Mouse (Mus musculus) myocyte (in vitro differentiated cells): ENCODE data around the gene Morn3. TPM values are rescaled to one million over a fixed set of nuclear protein-coding genes. Genes with fewer than 3 reads are reported as not detected.
A peak's percentile ranks its signal among the peaks of the same experiment; 100 is the strongest.
"Not testable (repeated sequence)": the region's sequence is repeated elsewhere in the genome, so short reads cannot be mapped to it uniquely, and the experiment has no call there.

ENCODE experiments used
- H3K27me3 ChIP-seq: one replicate; pipeline ENCODE4 v1.6.1; 2011; ENCODE audit not compliant: control insufficient read depth, insufficient read depth, insufficient read length
- H3K36me3 ChIP-seq: one replicate; pipeline ENCODE4 v1.6.1; 2011; ENCODE audit not compliant: control insufficient read depth, insufficient read depth
- H3K4me2 ChIP-seq: one replicate; pipeline ENCODE4 v1.6.1; 2011; ENCODE audit warnings: low read depth, control low read depth
- H3K4me3 ChIP-seq: one replicate; pipeline ENCODE4 v1.5.1; 2011; ENCODE audit warnings: mild to moderate bottlenecking, control low read depth, moderate library complexity
- H3K79me2 ChIP-seq: one replicate; pipeline ENCODE4 v1.6.1; 2011; ENCODE audit not compliant: control insufficient read depth, insufficient read depth
- H3ac ChIP-seq: one replicate; pipeline ENCODE4 v1.6.1; 2011; ENCODE audit not compliant: control insufficient read depth, insufficient read length
- CEBPB ChIP-seq: IDR thresholded peaks from 2 replicates; pipeline ENCODE4 v1.6.1; 2011; ENCODE audit warnings: mild to moderate bottlenecking, moderate library complexity; ENCODE audit not compliant: poor library complexity, insufficient read depth, severe bottlenecking
- E2F4 ChIP-seq: IDR thresholded peaks from one replicate; pipeline ENCODE4 v1.6.1; 2011; ENCODE audit warnings: mild to moderate bottlenecking, control low read depth, moderate library complexity; ENCODE audit not compliant: insufficient read depth
- MAX ChIP-seq: IDR thresholded peaks from one replicate; pipeline ENCODE4 v1.6.1; 2011; ENCODE audit warnings: low read depth, mild to moderate bottlenecking, control low read depth
- MYOD1 ChIP-seq, 3 experiments: IDR thresholded peaks; one replicate each; pipeline ENCODE4 v1.6.1; 2011; ENCODE audit warnings: control low read depth in 2 of 3, low read depth in 2 of 3, mild to moderate bottlenecking in 2 of 3, moderate library complexity in 1 of 3; ENCODE audit not compliant: insufficient read length in 2 of 3, control insufficient read depth in 1 of 3
- MYOG ChIP-seq, 3 experiments: IDR thresholded peaks; one replicate each; pipeline ENCODE4 v1.6.1; 2011; ENCODE audit warnings: control low read depth in 2 of 3, low read depth in 2 of 3, mild to moderate bottlenecking in 2 of 3; ENCODE audit not compliant: insufficient read length in 2 of 3, control insufficient read depth in 1 of 3, insufficient read depth in 1 of 3
- POLR2A ChIP-seq: IDR thresholded peaks from one replicate; pipeline ENCODE4 v1.6.1; 2011; ENCODE audit warnings: low read depth, mild to moderate bottlenecking, control low read depth, moderate library complexity; ENCODE audit not compliant: insufficient read length
- POLR2AphosphoS2 ChIP-seq: IDR thresholded peaks from one replicate; pipeline ENCODE4 v1.6.1; 2011; ENCODE audit warnings: low read depth, control low read depth; ENCODE audit not compliant: insufficient read length
- REST ChIP-seq: IDR thresholded peaks from one replicate; pipeline ENCODE4 v1.6.1; 2011; ENCODE audit warnings: mild to moderate bottlenecking, control low read depth, moderate library complexity; ENCODE audit not compliant: insufficient read depth, insufficient read length
- SRF ChIP-seq: IDR thresholded peaks from one replicate; pipeline ENCODE4 v1.6.1; 2011; ENCODE audit warnings: low read depth; ENCODE audit not compliant: control insufficient read depth, insufficient read length
- TCF12 ChIP-seq: IDR thresholded peaks from one replicate; pipeline ENCODE4 v1.6.1; 2011; ENCODE audit warnings: mild to moderate bottlenecking, control low read depth; ENCODE audit not compliant: poor library complexity, insufficient read depth, severe bottlenecking
- TCF3 ChIP-seq: IDR thresholded peaks from one replicate; pipeline ENCODE4 v1.6.1; 2011; ENCODE audit warnings: low read depth, control low read depth; ENCODE audit not compliant: insufficient read length
- USF1 ChIP-seq: IDR thresholded peaks from one replicate; pipeline ENCODE4 v1.6.1; 2011; ENCODE audit warnings: low read depth, mild to moderate bottlenecking, control low read depth, moderate library complexity
- polyA plus RNA-seq: library from polyadenylated mRNA; unstranded; fragments of >200 nt; fragmentation: generic; extraction: Trizol; gene quantifications from one replicate; pipeline ENCODE4 v1.2.1, GENCODE M21; 2012; ENCODE audit warnings: missing spikeins

The Morn3 gene
- polyA plus RNA-seq, 1 experiment: not detected

GRCm38 (mm10) chr5:123068714-123069113 lies 21.9 kb upstream of the Morn3 start:
- TF ChIP-seq REST (no peak), MYOD1 (IDR thresholded peaks at IDR 0.05; ENCODE audit: control insufficient read depth in 1 of 3, insufficient read length in 2 of 3, low read depth in 2 of 3) (peak in 2 of 3 experiments; percentile 54 to 70), MYOG (IDR thresholded peaks at IDR 0.05; ENCODE audit: control insufficient read depth in 1 of 3, insufficient read depth in 1 of 3, insufficient read length in 2 of 3, low read depth in 2 of 3) (peak in 1 of 3 experiments; percentile 67)
- H3K27me3 ChIP-seq: no peaks in the 10 kb centered on the region
- H3ac ChIP-seq: no peak overlapping the region
- H3K4me2 ChIP-seq: no peak overlapping the region
- no peaks in the 10 kb centered on the region for H3K36me3 ChIP-seq
- H3K79me2 ChIP-seq: no peaks in the 10 kb centered on the region
- no peak overlapping the region for H3K4me3 ChIP-seq

GRCm38 (mm10) chr5:123068115-123068514 lies 21.3 kb upstream of the Morn3 start, which contains the start of gene Tmem120b:
TSS of gene Tmem120b (plus strand) at chr5:123068415.
- Histone ChIP-seq H3K79me2 (no peaks in the 10 kb centered on the region), H3K4me3 (no peak within 1 kb of the TSS), H3K27me3 (no peaks in the 10 kb centered on the region), H3K36me3 (no peaks in the 10 kb centered on the region), H3ac (no peak within 1 kb of the TSS), H3K4me2 (no peak within 1 kb of the TSS)
- TF ChIP-seq REST: no peak

DNA sequence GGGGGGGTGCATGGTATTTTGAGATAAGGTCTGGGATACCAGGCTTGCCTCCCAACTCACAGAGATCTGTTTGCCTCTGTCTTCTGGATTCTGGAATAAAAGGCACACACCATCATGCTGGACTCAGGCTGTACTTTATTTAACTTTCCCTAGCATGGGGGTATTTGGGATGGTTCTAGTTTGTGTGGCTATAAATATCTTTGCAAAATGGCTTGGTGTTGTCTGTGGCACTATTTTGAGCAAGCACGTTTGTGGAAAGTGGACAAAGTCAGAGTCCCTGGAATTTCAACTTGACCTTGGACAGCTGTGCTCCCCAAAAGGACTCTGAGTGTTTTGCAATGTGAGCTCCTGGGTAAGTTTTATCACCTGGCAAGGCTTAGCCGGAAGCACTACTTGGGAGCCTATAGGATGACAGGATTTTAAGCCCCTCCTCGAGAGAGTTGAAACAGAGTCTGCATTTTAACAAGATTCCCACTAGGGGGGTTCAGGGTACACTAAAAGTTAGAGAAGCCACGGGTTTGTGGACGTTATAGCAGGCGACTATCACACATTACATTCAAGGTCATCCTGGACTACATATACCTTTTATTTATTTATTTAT lies 20.7 kb upstream of the Morn3 start:
- Histone ChIP-seq H3K27me3 (no peaks in the 10 kb centered on the region), H3K4me2 (no peak overlapping the region), H3ac (no peak overlapping the region), H3K36me3 (no peaks in the 10 kb centered on the region), H3K79me2 (no peaks in the 10 kb centered on the region), H3K4me3 (no peak overlapping the region)
- TF ChIP-seq USF1: no peak
- TF ChIP-seq POLR2A: no peak
- peak; percentile 66; the same call in 1 of the 2 replicates for TF ChIP-seq CEBPB
- peak; percentile 37 for TF ChIP-seq TCF12
- peak in 2 of 3 experiments; percentile 45 to 92 for TF ChIP-seq MYOG (IDR thresholded peaks at IDR 0.05; ENCODE audit: control insufficient read depth in 1 of 3, insufficient read depth in 1 of 3, insufficient read length in 2 of 3, low read depth in 2 of 3)
- TF ChIP-seq TCF3: no peak
- TF ChIP-seq MYOD1 (IDR thresholded peaks at IDR 0.05; ENCODE audit: control insufficient read depth in 1 of 3, insufficient read length in 2 of 3, low read depth in 2 of 3): peak in 2 of 3 experiments; percentile 24 to 58
- TF ChIP-seq POLR2AphosphoS2: no peak

DNA sequence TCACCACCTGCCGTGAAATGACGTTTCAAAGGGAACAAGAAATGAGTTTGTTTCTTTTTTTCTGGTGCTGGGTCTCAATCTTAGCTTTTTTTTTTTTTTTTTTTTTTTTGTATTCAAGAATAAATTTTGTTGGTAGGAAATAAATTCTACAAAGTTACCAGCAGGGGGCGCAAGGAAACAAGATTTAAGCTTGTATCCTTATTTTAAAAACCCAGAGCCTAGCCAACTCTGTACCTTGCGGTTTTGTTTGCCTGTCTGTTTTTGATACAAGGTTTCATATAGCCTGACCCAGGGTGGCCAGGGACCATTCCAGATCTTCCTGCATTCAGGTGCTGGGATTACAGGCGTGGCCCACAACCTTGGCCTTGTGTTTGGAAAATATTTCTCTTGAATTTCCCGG lies 17.4 kb upstream of the Morn3 start:
- Histone ChIP-seq H3K79me2 (no peaks in the 10 kb centered on the region), H3K36me3 (no peaks in the 10 kb centered on the region), H3ac (no peak overlapping the region), H3K4me3 (no peak overlapping the region), H3K27me3 (no peaks in the 10 kb centered on the region), H3K4me2 (no peak overlapping the region)
- TF ChIP-seq SRF (no peak), CEBPB (no peak), TCF12 (no peak), USF1 (no peak), POLR2A (no peak)

DNA sequence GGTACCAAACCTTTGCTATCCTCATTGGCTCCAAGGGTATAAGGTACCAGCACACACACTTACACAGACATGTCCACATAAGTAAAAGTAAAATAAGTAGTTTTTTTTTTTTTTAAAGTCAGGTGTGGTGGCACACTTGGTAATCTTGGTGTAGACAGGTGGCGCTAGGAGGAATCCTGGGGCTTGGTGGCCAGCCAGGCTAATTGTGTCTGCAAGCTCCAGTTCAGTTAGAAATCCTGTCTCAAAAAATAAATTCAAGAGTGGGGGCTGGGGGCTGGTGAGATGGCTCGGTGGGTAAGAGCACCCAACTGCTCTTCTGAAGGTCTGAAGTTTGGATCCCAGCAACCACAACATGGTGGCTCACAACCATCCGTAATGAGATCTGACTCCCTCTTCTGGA lies 16.3 kb upstream of the Morn3 start:
- no peaks in the 10 kb centered on the region for H3K27me3 ChIP-seq
- no peak overlapping the region for H3ac ChIP-seq
- H3K4me3 ChIP-seq: no peak overlapping the region
- no peaks in the 10 kb centered on the region for H3K79me2 ChIP-seq
- no peaks in the 10 kb centered on the region for H3K36me3 ChIP-seq
- no peak overlapping the region for H3K4me2 ChIP-seq
- TF ChIP-seq E2F4: no peak
- TF ChIP-seq MYOD1 (IDR thresholded peaks at IDR 0.05; ENCODE audit: control insufficient read depth in 1 of 3, insufficient read length in 2 of 3, low read depth in 2 of 3): no peak
- no peak for TF ChIP-seq TCF3
- TF ChIP-seq MYOG (IDR thresholded peaks at IDR 0.05; ENCODE audit: control insufficient read depth in 1 of 3, insufficient read depth in 1 of 3, insufficient read length in 2 of 3, low read depth in 2 of 3): no peak
- TF ChIP-seq SRF: no peak
- no peak for TF ChIP-seq POLR2AphosphoS2
- no peak for TF ChIP-seq CEBPB
- no peak for TF ChIP-seq REST
- TF ChIP-seq POLR2A: no peak
- no peak for TF ChIP-seq USF1
- TF ChIP-seq TCF12: no peak
- no peak for TF ChIP-seq MAX

DNA sequence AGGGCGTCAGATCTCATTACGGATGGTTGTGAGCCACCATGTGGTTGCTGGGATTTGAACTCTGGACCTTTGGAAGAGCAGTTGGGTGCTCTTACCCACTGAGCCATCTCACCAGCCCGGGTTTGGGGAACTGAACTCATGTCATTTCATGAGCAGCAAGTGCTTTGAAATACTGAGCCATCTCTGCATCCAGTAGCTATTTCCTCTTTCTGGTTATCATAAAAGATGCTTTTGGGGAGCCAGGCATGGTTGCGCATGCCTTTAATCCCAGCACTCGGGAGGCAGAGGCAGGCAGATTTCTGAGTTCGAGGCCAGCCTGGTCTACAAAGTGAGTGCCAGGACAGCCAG lies 14.6 kb upstream of the Morn3 start:
- not testable (repeated sequence) for H3K4me2 ChIP-seq, H3K4me3 ChIP-seq, H3K27me3 ChIP-seq, H3ac ChIP-seq, H3K36me3 ChIP-seq, H3K79me2 ChIP-seq
